Mouse (Mus musculus): ENCODE measurements around the gene Stap2.

GRCm38 (mm10) chr17:55959946-55960740 is 45.2 kb downstream of the Stap2 start:
- TF ChIP-seq GATA1 (IDR thresholded peaks at IDR 0.05; ENCODE audit: low read length) (no peak), TAL1 (IDR thresholded peaks at IDR 0.05; ENCODE audit: low read length) (no peak)
